Comparison of ENCODE assay signal across 18 mouse cellular contexts in the genomic region with DNA sequence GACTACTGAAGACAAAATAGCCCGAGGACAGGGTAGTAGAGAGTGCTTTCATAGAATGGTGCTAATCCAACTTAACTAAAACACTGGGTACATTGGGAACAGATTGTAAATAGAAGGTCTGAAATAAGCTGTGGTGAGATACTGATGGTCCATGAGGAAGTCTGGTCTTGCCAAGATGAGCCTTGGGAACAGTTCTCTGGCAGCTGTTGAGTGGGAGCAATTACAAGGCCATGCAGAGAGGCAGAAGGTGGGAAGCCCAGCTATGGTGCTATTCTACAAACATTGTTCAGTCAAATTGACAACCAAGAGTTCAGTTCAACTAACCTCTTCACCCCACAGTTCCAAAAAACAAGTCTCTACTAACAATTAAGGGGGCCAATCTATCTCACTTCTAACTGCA.
DNase-seq lines count a peak whose midpoint lies in the region.
"Had no signal": no experiment of that assay in that cellular context is flagged by ENCODE, and none has a peak within 500 bp of the region (broad histone marks: within the 10 kb centered on the region; RNA-seq: fewer than 3 reads in every experiment).

No protein-coding gene starts in this region.

- DNase-seq in frontal cortex, postnatal 36 days (ENCODE audit: low spot score in 2 of 2) = peak; percentile 10 to 50
- no peak for DNase-seq in frontal cortex, postnatal 10 days (ENCODE audit: low spot score in 2 of 2)
- peak; percentile 41 to 61 for DNase-seq in left cerebral cortex, adult 18-20 months (ENCODE audit: low spot score in 2 of 2)
- DNase-seq in left cerebral cortex, postnatal 14 days (ENCODE audit: low spot score in 2 of 2) = no peak
- DNase-seq in brain, adult 2 months (ENCODE audit: low read depth, low spot score) = peak; percentile 73
- peak; percentile 17 to 66 for DNase-seq in layer of hippocampus, postnatal 14 days (ENCODE audit: low spot score in 2 of 2)
- no peak for DNase-seq in spleen, postnatal 14 days (ENCODE audit: low spot score in 2 of 2)
- no peak for DNase-seq in T-cell, adult 2 months (ENCODE audit: low spot score)
- DNase-seq: adrenal gland, postnatal 25 days; cerebellum, adult 2 months; cerebellum, postnatal 14 days; heart, postnatal 14 days; kidney, adult 11 months; kidney, postnatal 25 days; lung, postnatal 4 days; right cerebral cortex, postnatal 14 days; thymus, adult 18-20 months; thymus, postnatal 25 days had no signal

- intact Hi-C loops in left cerebral cortex, postnatal 14 days (cut with DNase I) = no loop called here

Comparison
In these comparisons a context has a peak if more than half of its experiments do, and no peak if none do; other contexts are left out.
1. DNase-seq: peak in frontal cortex, postnatal 36 days (2 of 2), left cerebral cortex, adult 18-20 months (2 of 2), brain, adult 2 months (single experiment) and layer of hippocampus, postnatal 14 days (2 of 2); none in frontal cortex, postnatal 10 days (0 of 2), left cerebral cortex, postnatal 14 days (0 of 2), spleen, postnatal 14 days (0 of 2) and T-cell, adult 2 months (single experiment).